Mouse (Mus musculus) ES-E14 (cell line): ENCODE results near the gene Sptssb.

Source experiments
- ZC3H11A ChIP-seq: IDR thresholded peaks from 2 replicates; pipeline ENCODE4 v1.6.1; 2012; ENCODE audit warnings: low read depth, mild to moderate bottlenecking, inconsistent platforms, low read length, borderline replicate concordance
- ZNF384 ChIP-seq: IDR thresholded peaks from 2 replicates; pipeline ENCODE4 v1.6.1; 2012; ENCODE audit warnings: low read depth, low read length, inconsistent platforms

DNA sequence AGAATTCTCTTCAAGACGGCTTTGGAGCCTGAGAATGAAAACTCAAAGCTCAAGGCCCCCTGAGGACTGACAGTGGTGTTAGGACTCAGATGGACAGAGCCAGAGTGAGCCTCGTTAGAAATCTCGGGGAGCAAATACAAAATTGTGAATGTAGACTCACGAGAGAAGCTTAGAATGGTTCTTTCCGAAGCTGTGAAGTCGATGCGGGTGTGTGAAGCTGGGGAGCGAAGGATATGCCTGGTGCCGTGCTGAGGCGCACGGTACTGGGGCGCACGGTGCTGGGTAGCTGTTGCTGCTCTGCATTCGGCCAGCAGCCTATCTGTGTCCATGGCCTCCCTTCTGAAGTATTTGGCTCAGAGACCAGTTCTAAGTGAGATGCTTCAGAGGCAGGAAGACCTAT lies 11.4 kb upstream of the Sptssb start:
- TF ChIP-seq ZNF384 = no peak
- no peak for TF ChIP-seq ZC3H11A
